In the genomic region with DNA sequence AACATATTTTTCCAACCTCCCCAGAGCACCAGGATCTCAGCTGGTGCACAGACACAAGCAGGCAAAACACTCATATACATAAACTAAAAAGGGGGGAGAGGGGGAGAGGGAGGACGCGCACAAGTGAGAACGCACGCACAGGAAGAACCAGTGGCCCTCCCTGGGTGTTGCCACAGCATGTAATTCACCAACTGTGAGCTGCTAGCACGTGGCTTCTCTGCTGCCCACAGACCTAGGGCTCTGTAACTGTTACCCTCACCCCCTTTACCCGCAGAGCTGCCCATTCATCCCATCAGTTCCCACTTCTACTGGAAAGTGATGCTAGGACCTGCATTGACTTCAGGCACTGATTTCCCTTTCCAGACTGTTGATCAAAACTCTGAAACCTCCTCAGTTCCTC, we compare ENCODE assay signal across 14 mouse cellular contexts.
"Had no signal": no experiment of that assay in that cellular context is flagged by ENCODE, and none has a peak within 500 bp of the region (broad histone marks: within the 10 kb centered on the region; RNA-seq: fewer than 3 reads in every experiment).

No protein-coding gene starts in this region.

- DNase-seq: lung, adult 18-20 months; lung, embryonic 14.5 days; lung, postnatal 10 days; lung, postnatal 4 days; midbrain, embryonic 14.5 days; retina, postnatal 1 day; right cerebral cortex, adult 18-20 months; right cerebral cortex, postnatal 25 days; right cerebral cortex, postnatal 4 days; spleen, adult 18-20 months; thymus, adult 18-20 months; thymus, postnatal 14 days; thymus, postnatal 36 days had no signal

- ATAC-seq: midbrain, embryonic 16.5 days had no signal
